Mouse (Mus musculus) intestine, postnatal 0 days (tissue): ENCODE measurements around the gene Cnn2. TPM values are rescaled to one million over a fixed set of nuclear protein-coding genes. Genes with fewer than 3 reads are reported as not detected.
"Not testable (repeated sequence)": the region's sequence is repeated elsewhere in the genome, so short reads cannot be mapped to it uniquely, and the experiment has no call there.

Experiments
- ATAC-seq: fragments of 200-750 bp; cut with Nextera tagmentation; 2 replicates; pipeline ENCODE4 v1.8.0; 2017; ENCODE audit warnings: mild to moderate bottlenecking, moderate TSS enrichment, moderate library complexity
- H3K27ac ChIP-seq: fragments of 300-500 bp; sonication (generic); 2 replicates; pipeline ENCODE4 v1.5.1; 2014; ENCODE audit warnings: mild to moderate bottlenecking, low read depth, low read length, moderate library complexity
- H3K27me3 ChIP-seq: fragments of 300-500 bp; sonication (generic); replicated peaks from 2 replicates; pipeline ENCODE4 v1.6.1; 2014; ENCODE audit warnings: low read length, mixed read lengths; ENCODE audit not compliant: control insufficient read depth, insufficient read depth
- H3K36me3 ChIP-seq: fragments of 300-500 bp; sonication (generic); 2 replicates; pipeline ENCODE4 v1.6.1; 2014; ENCODE audit warnings: mild to moderate bottlenecking, moderate library complexity; ENCODE audit not compliant: control insufficient read depth, insufficient read depth
- H3K4me1 ChIP-seq: fragments of 300-500 bp; sonication (generic); replicated peaks from 2 replicates; pipeline ENCODE4 v1.6.1; 2014; ENCODE audit warnings: antibody characterized with exemption, low read length, mixed read lengths; ENCODE audit not compliant: control insufficient read depth, insufficient read depth
- H3K4me2 ChIP-seq: fragments of 300-500 bp; sonication (generic); replicated peaks from 2 replicates; pipeline ENCODE4 v1.6.1; 2014; ENCODE audit warnings: low read depth, mild to moderate bottlenecking, moderate library complexity
- H3K4me3 ChIP-seq: fragments of 300-500 bp; sonication (generic); 2 replicates; pipeline ENCODE4 v1.5.1; 2014; ENCODE audit warnings: low read depth, low read length
- H3K9ac ChIP-seq: fragments of 300-500 bp; sonication (generic); 2 replicates; pipeline ENCODE4 v1.6.1; 2014; ENCODE audit warnings: mild to moderate bottlenecking, low read depth, low read length
- H3K9me3 ChIP-seq: fragments of 300-500 bp; sonication (generic); 2 replicates; pipeline ENCODE4 v1.6.1; 2016; ENCODE audit warnings: mixed run types; ENCODE audit not compliant: control insufficient read depth
- CTCF ChIP-seq: sonication (generic); IDR thresholded peaks from 2 replicates; pipeline ENCODE4 v1.5.1; 2016; ENCODE audit warnings: low read depth, mild to moderate bottlenecking, control low read depth, antibody characterized with exemption, moderate library complexity
- WGBS: fragments of 180-500 bp; shearing (Covaris S2); extraction: QIAGEN DNeasy Blood & Tissue Kit; methylation state at CpG from one replicate; pipeline ENCODE4 v1.1.7; 2014; 5-methylcytosine and 5-hydroxymethylcytosine counted together
- polyA plus RNA-seq: library from polyadenylated mRNA; unstranded; fragments of >200 nt; fragmentation: Nextera tagmentation; extraction: Ambion mirVana; gene quantifications from 2 replicates; pipeline ENCODE4 v1.2.1, GENCODE M21; 2015

Cnn2 gene
- polyA plus RNA-seq, 1 experiment from 2014 or later: 109 TPM

GRCm38 (mm10) chr10:80032799-80033480, 44.6 kb downstream of the Cnn2 start:
- Histone ChIP-seq H3K27ac (peak overlapping the region; percentile 70), H3K4me1 (peaks cover 3% of the 10 kb centered on the region), H3K27me3 (no peaks in the 10 kb centered on the region), H3K4me3 (no peak overlapping the region), H3K9ac (no peak overlapping the region; the same call in 1 of the 2 replicates), H3K36me3 (peaks cover 26% of the 10 kb centered on the region), H3K4me2 (peak overlapping the region; percentile 35), H3K9me3 (no peaks in the 10 kb centered on the region)
- TF ChIP-seq CTCF: no peak
- ATAC-seq: peak; percentile 75
- 10% methylated on average over 5 of the region's 5 CpGs for WGBS

DNA sequence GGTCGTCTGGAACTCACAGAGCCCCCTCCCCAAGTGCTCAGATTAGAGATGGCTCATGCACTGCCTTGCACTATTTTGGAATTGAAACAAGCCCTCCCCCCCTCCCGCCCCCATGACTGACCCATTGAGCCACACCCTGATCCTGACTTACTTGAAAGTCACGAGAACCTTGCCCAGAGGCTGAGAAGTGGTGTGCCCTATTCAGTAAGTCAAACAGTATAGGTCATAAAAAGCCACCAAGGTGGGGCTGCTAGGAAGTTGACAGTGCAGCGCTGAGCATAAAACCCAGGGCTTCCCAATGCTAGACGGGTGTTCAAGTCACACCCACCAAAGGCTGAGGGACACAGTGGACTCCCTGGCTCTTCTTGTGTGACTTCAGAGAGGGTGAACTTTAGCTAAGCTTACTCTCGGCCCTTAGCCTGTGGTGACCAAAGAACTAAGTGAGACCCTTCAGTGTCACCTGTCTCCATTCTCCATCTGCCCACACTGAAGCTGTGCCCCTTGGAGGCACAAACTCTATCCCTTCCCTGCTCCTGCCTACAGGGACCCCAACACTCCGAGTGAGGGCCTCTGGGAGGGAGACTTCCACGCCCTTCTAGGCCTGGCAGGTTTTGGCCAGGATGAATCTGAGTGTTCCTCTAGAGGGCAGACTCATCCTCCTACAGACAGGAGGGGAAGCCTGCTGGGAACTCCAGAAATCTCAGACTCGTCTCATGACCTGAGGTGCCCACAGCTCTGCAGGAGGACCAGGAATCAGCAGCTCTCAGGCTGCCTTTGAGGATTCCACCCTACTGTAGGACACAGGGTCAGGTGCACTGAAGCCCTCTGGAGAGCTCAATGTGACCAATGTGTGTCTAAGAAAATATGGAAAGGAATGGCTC, 45.4 kb downstream of the Cnn2 start:
- 16% methylated on average over 9 of the region's 9 CpGs for WGBS
- peak; percentile 82 for TF ChIP-seq CTCF
- Histone ChIP-seq H3K4me2 (peak overlapping the region; percentile 35; the same call in 1 of the 2 replicates), H3K36me3 (peaks cover 32% of the 10 kb centered on the region), H3K9me3 (no peaks in the 10 kb centered on the region), H3K9ac (no peak overlapping the region; the same call in 1 of the 2 replicates), H3K27ac (peak overlapping the region; percentile 70), H3K27me3 (no peaks in the 10 kb centered on the region), H3K4me3 (no peak overlapping the region), H3K4me1 (peaks cover 3% of the 10 kb centered on the region)
- ATAC-seq: peak; percentile 87

DNA sequence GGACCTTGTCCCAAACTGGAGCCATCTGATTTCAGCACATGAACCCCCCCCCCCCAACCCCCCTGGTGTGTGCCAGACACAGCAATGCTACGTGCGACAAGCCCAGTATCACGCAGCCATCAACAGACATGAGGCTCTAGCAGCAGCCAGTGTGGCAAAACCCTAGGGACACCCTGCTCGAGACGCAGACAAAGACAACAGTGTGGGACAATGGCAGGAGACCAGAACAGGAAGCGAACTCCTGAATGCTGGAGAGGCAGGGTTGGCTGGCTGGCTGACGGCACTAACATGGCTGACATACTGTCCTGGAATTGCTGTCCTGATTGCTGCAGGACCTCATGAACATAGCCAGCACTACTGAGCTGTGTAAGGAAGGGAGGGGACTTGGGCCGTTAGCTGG, 46.8 kb downstream of the Cnn2 start:
- H3K27me3 ChIP-seq: no peaks in the 10 kb centered on the region
- no peak overlapping the region for H3K4me2 ChIP-seq
- peaks cover 32% of the 10 kb centered on the region for H3K36me3 ChIP-seq
- TF ChIP-seq CTCF: no peak
- H3K9me3 ChIP-seq: no peaks in the 10 kb centered on the region
- no peak for ATAC-seq
- peaks cover 6% of the 10 kb centered on the region for H3K4me1 ChIP-seq
- peak overlapping the region; percentile 30; the same call in 1 of the 2 replicates for H3K27ac ChIP-seq
- whole genome bisulfite sequencing: 81% methylated on average over 8 of the region's 8 CpGs
- no peak overlapping the region for H3K9ac ChIP-seq
- no peak overlapping the region for H3K4me3 ChIP-seq

DNA sequence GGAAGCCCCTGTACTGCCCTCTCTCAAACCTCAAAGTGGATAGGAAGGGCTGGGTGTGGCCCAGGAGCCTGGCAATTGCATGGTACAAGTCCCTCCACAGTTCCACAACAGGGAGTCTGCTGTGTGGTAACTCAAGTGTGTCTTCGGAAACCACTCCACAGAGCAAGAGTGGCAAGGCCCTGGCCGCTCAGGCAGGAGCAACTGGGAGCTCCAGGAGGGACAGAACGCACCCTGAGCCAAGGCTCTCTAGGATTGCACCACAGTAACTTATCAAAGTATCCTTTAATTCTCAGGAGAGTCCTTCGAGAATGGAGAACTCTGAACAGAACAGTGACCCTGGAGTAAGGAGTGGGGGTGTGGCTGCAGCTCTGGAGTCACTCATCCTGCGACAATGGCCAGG, 47.3 kb downstream of the Cnn2 start:
- H3K9ac ChIP-seq: no peak overlapping the region
- TF ChIP-seq CTCF: no peak
- ATAC-seq: no peak

GRCm38 (mm10) chr10:80036832-80037231, 48.4 kb downstream of the Cnn2 start:
- H3K27ac ChIP-seq: 0 out of 2 replicates have a peak overlapping the region, but pooled peaks have one; percentile 35
- H3K27me3 ChIP-seq: no peaks in the 10 kb centered on the region
- H3K36me3 ChIP-seq: peaks cover 32% of the 10 kb centered on the region
- no peak for ATAC-seq
- H3K4me1 ChIP-seq: peaks cover 6% of the 10 kb centered on the region
- H3K9ac ChIP-seq: no peak overlapping the region
- no peak for TF ChIP-seq CTCF
- no peak overlapping the region for H3K4me3 ChIP-seq
- 87% methylated on average over 13 of the region's 13 CpGs for WGBS
- no peak overlapping the region for H3K4me2 ChIP-seq
- H3K9me3 ChIP-seq: no peaks in the 10 kb centered on the region

More for the DNA sequence above, 47.3 kb downstream of the Cnn2 start:
- Histone ChIP-seq H3K27ac (peak overlapping the region; percentile 30; the same call in 1 of the 2 replicates), H3K9me3 (no peaks in the 10 kb centered on the region), H3K4me1 (peaks cover 6% of the 10 kb centered on the region), H3K27me3 (no peaks in the 10 kb centered on the region), H3K4me3 (no peak overlapping the region), H3K36me3 (peaks cover 32% of the 10 kb centered on the region), H3K4me2 (no peak overlapping the region)
- 75% methylated on average over 5 of the region's 5 CpGs for WGBS

DNA sequence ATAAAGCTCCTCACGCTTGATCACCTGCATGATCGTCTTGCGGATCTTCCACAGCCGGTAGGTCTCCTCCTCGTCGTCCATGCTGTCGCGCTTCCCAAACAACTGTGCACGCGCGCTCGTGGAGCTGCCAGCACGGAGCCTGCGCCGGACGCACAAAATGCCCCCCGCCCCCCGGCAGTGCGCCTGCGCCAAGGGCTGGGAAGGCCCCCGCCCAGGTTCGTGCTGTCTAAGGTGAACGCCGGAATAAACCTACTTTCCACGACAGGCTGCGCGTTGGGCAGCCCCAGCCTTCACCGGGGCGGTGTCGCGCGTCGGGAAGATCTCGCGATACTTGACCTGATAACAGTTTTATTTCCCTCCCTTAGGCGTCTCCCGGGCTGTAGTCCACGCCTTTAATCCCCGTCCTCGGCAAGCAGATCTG, 51.2 kb downstream of the Cnn2 start, which contains the start of gene Polr2e:
Gene Polr2e, minus strand, starts transcription at position 237 of the 421 bp plus-strand sequence.
- H3K27me3 ChIP-seq: no peaks in the 10 kb centered on the region
- H3K36me3 ChIP-seq: peaks cover 32% of the 10 kb centered on the region
- ATAC-seq: peak; percentile 96
- H3K9me3 ChIP-seq: no peaks in the 10 kb centered on the region
- peak within 1 kb of the TSS; percentile 67 for H3K4me3 ChIP-seq
- peaks cover 3% of the 10 kb centered on the region for H3K4me1 ChIP-seq
- peak within 1 kb of the TSS; percentile 69 for H3K9ac ChIP-seq
- WGBS: 0% methylated on average over 40 of the region's 40 CpGs
- H3K27ac ChIP-seq: peak within 1 kb of the TSS; percentile 54
- peak; percentile 34; the same call in 1 of the 2 replicates for TF ChIP-seq CTCF
- H3K4me2 ChIP-seq: peak within 1 kb of the TSS; percentile 74

DNA sequence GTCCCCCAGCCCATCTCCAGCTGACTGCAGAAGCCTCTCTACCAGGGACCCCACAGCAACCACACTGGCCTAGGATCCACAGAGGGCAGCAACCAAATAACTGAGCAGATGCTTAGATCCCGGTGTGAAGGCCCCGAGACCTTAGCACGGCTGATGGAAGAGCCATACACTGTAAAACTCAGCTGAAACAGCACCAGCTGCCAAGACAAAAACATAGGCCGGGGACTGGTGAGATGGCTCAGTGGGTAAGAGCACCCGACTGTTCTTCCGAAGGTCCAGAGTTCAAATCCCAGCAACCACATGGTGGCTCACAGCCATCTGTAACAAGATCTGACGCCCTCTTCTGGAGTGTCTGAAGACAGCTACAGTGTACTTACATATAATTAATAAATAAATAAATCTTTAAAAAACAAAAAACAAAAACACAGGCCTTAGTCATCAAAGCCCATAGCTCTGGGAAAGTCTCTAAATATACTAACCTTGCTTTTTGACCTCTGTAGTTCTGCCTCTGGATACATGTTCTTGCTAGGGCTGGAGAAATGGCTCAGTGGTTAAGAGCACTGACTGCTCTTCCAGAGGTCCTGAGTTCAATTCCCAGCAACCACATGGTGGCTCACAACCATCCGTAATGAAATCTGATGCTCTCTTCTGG, 53.2 kb downstream of the Cnn2 start:
- not testable (repeated sequence) for H3K4me2 ChIP-seq, H3K27ac ChIP-seq, H3K4me3 ChIP-seq, H3K9ac ChIP-seq, H3K4me1 ChIP-seq, ATAC-seq, H3K9me3 ChIP-seq, H3K27me3 ChIP-seq
- 87% methylated on average over 8 of the region's 8 CpGs for WGBS
- peaks cover 17% of the 10 kb centered on the region for H3K36me3 ChIP-seq
